Mouse (Mus musculus): ENCODE measurements around the gene Tmem82.

Tmem82 gene

DNA sequence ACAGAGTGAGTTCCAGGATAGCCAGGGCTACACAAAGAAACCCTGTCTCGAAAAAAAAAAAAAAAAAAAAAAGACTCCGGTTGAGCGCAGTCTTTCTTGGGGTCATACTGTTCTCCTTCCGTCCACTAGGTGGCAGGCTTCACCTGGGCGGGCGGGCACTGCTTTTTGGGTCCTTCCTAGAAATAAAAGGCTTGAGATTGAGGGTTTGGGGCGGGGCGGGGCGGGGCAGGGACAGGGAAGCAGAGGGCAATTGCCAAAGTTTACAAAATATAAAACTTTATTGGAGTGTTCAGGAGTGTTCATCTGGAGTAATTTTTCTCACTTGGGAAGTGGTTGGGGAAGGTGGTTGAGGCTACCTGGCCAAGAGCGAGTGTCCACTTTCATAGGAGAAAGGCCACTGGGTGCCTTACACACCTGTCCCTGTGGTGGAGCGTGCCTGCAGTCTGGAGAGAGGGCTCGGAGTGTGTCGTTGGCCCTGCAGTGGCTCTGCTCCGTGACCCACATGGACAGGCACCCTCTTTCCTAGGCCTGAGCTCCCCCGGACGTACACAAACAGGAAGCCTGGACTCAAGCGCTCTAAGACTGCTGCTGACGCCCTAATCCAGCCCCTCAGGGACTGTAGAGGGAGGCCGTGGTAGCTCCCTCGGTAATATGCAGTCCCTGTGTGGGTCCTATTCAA lies at the start of gene Tmem82:
Gene Tmem82 (minus strand): TSS at position 69 of the 679 bp plus-strand sequence.
- peak in 1 of 2 experiments; percentile 33 for DNase-seq (ENCODE audit: low read depth in 1 of 2, low spot score in 2 of 2)

DNA sequence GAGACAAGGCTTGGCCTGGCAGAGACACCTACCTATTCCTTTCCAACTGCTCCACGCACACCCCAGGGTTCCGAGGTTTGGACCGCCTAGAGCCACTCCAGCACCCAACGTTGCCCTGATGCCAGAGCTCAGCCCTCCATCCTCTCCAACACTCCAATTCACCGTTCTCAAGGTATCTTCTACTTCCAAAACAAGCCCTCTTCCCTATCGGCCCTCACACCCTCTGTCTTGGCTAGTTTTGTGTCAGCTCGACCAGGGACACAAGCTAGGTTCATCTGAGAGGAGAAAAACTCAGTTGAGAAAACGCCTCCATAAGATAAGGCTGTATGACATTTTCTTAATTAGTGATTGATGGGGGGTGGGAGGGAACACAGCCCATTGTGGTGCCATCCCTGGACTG lies 46.4 kb upstream of the Tmem82 start, which contains the start of gene Plekhm2:
Gene Plekhm2 (minus strand): TSS at position 101 of the 400 bp plus-strand sequence.
- no peak for DNase-seq (ENCODE audit: low read depth in 1 of 2, low spot score in 2 of 2)

DNA sequence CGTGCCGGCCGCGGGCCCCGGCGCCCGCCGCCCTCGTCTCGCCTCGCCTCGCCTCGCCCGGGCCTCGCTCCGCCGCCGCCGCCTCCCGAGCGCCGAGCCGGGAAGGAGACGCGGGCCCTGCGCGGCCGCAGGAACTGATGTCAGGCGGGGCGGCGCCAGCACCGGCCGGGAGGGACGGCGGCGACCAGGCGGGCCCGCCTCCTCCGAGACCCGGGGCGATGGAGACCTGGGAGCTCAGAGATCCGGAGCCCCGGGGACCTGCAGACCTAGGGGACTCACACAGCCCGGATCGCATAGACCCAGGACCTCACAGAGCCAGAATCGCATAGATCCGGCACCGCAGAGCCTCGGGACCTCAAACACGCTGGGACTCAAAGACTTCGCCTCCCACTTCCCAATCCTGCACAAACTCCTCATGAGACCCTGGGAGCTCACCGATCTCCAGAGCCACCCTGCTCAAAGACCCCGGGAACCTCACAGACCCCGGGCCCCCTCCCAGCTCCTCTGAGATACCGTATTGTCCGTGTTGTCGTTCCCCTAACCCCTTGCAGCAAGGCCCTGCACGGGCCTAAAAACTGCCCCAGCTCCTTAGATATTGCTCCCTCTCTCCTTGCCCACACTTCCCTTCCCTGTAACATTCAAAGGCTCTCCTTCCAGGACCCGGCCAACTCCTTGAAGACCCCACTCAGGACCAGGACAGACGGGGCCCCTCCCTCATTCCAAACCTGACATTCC lies 45.7 kb upstream of the Tmem82 start:
- peak in 1 of 2 experiments; percentile 35 for DNase-seq (ENCODE audit: low read depth in 1 of 2, low spot score in 2 of 2)

DNA sequence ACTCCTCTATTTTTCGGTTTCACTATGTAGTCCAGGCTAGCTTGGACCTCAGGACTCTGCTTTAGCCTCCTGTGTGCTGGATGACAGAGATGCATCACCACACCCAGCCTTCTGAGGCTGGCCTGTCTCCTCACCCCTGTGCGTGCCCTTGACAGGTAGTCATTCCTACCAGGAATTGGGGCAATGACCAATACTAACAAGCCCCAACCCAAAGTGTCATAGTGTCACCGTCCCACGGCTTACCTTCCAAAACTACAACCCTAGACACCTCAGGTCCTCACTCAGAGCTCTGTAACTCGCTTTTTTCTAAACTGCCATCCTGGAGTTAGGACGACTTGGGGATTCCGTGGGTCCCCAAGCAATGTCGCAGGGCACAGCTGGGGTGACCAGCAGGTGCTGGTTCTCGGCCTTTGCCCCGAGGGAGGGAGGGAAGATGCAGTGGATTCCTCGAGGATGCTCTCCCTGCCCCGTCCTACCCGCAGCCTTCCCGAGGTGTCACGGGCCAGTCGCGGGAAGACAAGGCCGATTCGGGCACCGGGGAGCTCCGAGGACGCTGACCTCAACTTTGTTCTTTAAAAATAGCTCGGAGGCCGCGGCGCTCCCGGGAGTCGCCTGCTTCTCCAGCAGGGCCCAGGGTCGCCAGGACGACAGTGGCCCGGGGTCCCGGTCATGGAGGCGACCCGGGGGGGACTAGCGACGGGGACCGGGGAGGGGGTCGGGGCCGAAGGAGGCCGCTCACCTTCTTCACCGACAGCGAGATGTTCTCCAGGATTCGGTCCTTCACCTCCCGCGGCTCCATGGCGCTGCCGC lies 44.9 kb upstream of the Tmem82 start:
- no peak for DNase-seq (ENCODE audit: low read depth in 1 of 2, low spot score in 2 of 2)

DNA sequence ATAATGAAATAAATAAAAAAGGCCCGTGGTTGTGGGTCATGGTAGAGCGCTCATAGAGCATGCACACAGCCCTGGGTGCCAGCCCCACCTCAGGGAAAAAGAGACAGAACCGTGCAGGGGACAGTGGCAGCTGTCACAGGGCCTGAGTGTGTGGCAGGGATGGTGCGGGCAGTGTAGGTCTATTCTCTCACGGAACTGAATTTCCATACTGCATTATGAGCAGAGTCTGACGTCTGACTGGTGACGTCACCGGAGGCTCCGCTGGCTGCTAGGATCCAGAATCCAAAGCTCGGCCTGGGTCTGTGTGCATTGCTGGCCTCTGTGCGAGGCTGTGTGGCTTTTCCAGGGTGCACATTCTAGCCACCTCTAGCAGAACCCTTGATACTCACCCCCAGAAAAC lies 42.5 kb upstream of the Tmem82 start:
- no peak for DNase-seq (ENCODE audit: low read depth in 1 of 2, low spot score in 2 of 2)

DNA sequence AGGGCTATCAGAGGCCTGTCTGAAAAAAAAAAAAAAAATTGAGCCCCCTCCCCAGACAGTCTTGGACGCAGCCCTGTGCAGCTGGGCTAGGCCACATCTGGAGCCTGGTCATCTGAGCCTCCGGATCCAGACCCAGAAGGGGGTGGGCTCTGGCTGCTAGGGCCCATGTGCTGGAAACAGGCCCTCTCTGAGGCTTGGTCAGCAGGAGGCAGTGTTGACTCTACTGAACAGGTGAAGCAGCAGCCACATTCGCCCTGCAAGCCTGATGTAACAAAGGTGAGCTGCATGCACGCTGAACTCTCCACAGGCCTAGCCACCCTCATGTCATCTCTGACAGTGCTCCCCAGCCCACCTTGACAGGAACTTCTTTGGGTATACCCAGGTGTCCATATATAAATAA lies 41.3 kb upstream of the Tmem82 start:
- DNase-seq (ENCODE audit: low read depth in 1 of 2, low spot score in 2 of 2): no peak

DNA sequence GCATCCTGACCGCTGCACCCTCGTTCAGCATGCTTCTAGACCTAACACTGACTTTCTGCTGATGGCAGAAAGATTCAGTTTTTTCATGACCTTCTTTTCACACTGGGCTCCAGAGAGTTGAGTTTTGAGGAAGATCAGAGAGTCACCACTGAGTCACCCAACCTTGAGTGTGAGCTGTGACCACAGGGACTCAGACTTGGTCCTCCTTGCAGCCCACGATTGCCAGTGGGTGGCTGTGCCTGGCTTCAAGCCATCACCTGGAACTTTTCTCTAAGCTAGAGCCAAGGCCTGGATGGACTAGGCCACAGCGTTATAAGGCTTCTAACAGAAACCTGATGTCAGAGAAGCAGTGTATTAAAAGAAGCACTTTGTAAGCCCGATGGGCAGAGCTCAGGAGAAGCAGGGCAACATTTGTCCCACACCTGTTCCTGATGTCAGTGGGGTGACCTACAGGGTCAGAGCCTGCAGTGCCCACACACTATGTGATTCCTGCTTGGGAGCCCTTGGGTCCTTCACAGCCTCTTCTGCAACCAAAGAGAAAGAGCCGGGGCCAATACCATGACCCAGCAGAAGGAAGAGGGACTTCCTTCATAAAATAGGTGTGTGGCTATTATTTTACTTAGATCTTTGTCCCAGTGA lies 40.5 kb upstream of the Tmem82 start:
- no peak for DNase-seq (ENCODE audit: low read depth in 1 of 2, low spot score in 2 of 2)

DNA sequence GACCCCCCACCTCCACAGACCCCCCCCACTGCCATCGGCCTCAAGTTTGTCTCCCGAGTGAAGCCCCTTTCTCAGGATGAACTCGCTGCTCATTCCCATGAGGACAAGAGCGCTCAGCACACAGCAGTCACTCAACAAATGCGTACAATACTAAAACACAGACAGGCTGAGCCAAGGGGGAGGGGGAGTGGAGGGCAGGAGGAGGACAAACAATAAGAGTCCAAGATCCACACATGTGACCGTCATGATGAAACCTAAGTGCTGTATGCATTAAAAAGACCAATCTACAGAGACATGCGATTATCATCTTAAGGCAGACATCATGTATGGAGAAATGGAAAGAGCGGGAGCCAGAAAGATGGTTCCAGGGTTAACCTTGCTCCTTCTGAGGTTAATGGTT lies 38.5 kb upstream of the Tmem82 start:
- DNase-seq (ENCODE audit: low read depth in 1 of 2, low spot score in 2 of 2): no peak

DNA sequence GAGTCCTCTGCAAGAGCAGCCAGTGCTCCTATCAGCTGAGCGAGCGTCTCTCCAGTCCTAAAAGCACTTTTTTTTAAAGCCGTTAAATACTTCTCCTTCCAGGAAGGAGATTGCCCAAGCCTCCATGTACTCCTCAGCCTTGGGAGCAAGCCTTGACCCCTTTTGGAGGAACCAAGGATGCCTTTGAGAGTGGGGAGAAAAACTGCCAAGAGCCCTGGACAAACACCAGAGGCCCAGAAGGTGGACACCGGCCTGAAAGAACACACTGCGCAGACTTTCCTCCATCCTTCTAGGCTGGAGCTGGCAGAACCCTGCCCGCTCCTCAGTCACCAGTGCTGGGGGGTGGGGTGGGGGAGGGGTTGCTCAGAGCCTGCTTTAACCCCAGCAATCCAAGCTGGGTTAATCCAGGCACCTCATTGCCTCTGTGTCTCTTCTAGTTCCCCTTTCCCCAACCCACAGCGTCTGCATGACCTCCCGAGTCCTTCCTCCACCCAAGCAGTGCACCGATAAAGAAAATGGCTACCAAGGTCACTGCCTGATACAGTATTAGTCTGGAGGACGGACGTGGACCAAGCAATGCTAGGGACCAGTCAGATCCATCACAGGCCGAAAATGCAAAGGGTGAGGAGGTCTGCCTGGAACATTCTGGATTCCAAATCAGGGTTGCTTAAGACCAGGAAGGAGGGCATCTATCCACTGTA lies 37.6 kb upstream of the Tmem82 start:
- peak in 1 of 2 experiments; percentile 43 for DNase-seq (ENCODE audit: low read depth in 1 of 2, low spot score in 2 of 2)

DNA sequence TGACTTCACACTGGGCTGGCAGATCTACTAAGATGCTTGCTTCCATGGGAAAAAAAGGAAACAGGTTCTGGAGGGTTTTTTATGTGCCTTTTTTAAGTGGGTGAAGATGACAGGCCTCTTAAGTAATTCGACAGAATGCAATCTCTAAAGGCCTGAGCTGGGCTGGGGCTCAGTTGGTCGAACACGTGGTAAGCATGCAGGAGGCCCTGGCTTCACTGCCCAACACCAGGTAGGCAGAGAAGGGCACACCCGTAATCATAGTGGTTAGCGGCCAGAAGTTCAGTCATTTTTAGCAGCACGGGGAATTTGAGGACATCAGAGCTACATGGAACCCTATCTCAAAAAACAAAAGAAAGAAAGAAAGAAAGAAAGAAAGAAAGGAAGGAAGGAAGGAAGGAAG lies 36.1 kb upstream of the Tmem82 start:
- no peak for DNase-seq (ENCODE audit: low read depth in 1 of 2, low spot score in 2 of 2)

DNA sequence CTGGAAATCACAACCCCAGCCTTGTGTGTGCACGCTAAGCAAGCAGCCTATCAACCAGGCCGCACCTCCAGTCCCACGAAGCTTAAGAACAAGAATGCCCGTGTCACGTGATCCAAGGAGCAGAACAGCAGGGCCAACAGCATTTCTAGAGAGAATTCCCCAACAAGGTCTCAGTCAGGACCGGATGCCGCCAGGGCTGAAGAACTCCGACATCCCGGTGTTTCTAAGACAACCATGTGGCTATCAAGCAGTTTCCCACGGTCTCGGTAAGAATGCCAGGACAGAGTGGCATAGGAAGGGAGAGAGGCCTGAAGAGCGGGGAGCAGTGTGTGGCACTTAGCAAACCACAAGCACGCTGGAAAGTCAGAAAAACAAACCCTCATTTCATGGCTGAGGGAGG lies 35.4 kb upstream of the Tmem82 start:
- no peak for DNase-seq (ENCODE audit: low read depth in 1 of 2, low spot score in 2 of 2)

DNA sequence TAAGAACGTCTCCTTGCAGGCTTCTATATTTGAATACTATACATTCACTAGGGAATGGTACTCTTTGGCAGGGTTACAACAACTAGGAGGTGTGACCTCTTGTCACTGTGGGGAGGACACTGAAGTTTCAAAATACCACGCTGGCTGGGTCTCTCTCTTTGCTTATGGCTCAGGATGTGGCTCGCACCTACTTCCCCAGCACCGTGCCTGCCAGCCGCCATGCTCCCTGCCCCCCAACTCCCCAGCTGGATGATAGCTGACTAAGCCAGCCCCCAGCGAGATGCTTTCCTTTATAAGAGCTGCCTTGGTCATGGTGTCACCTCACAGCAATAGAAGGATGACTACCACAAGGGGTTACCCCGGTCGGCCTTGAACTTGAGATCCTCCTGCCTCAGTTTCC lies 34.6 kb upstream of the Tmem82 start:
- DNase-seq (ENCODE audit: low read depth in 1 of 2, low spot score in 2 of 2): no peak

DNA sequence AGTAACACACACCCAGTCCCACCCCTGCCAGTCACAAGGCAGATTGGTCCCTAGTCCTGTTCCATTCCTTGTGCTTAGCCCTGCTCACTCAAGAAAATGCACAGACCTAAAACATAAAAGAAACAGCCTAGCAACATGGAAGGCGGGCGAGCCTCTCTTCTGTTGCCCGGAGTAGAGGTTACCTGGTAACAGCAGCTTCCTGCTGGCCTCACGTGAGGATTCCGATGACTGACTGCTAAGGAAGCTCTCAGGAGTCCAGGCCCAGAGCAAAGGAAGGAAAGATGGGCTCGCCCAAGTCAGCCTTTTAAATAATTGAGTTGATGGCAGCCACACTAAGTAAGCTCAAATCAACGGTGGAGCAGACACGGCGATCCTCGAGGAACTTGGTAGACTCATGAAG lies 33.5 kb upstream of the Tmem82 start:
- DNase-seq (ENCODE audit: low read depth in 1 of 2, low spot score in 2 of 2): no peak

DNA sequence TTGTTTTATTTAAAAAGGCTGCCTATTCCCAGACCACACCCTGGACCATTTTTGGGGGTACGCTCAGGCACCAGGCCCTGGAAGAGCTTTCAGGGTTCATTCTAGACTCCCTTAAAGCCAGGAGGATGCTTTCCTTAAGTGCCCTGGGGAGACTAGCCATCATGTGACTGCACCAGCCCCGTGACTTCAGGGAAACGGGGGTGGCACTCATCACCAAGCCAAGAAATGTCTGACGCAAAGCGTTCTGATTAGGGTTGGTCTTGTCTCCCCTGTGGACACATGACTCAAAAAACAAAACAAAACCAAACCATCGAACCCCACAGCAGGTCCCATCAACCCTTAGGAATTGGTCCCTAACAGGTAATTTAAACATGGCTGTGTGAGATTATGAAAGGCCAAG lies 32.9 kb upstream of the Tmem82 start:
- DNase-seq (ENCODE audit: low read depth in 1 of 2, low spot score in 2 of 2): no peak

DNA sequence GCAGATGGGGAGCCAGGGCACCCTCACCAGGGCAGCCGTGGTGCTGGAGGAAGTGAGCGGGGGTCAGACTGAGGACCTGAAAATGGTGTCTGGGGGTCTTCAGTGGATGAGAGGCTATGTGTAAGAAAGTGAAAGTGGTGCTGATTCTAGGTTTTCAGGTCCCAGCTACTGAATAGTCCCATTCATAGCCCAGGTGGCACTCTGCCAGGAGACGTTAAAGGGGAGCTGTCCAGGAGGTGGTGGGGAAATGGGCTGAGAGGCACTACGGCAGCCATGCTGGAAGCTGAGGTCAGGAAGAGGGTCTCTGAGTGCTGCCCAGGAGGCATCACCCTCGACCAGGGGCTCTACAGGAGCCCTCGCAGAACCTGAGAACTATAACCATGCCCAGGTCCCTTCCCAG lies 30.8 kb upstream of the Tmem82 start:
- DNase-seq (ENCODE audit: low read depth in 1 of 2, low spot score in 2 of 2): no peak

DNA sequence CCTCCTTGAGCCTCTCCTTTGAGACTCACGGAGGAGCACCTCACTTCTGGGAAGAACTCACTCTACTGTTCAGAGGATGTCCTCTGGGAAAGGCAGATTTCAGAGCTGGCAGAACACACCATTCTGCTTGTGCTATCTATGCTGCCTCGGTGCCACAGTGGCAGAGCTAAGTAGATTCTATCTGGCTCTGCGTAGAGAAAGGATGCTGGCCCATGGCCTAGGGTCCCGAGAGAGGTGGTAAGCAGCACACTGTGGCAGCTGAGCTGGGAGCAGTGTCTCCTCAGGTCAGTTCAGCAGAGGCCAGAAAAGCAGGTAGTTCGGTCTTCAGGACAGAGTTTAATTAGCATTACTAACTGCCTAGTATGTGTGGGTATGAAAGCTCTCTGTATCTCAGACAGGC lies 29.8 kb upstream of the Tmem82 start:
- DNase-seq (ENCODE audit: low read depth in 1 of 2, low spot score in 2 of 2): no peak

DNA sequence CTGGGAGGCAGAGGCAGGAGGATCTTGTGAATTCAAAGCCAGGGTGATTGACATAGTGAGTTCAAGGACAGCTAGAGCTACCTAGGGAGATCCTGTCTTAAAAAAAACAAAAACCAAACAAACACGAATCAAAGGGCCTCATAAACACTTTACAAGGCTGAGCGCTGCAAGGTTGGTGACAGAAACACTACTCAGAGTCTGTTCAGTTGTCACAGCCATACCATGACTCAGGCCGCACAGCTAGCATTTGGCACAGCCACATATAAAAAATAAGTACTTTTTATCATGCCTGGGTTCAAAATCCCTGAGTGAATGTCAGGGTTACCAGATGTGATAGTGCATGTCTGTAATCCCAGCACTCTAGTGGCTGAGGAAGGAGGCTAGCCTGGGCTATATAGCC lies 28.8 kb upstream of the Tmem82 start:
- no peak for DNase-seq (ENCODE audit: low read depth in 1 of 2, low spot score in 2 of 2)

DNA sequence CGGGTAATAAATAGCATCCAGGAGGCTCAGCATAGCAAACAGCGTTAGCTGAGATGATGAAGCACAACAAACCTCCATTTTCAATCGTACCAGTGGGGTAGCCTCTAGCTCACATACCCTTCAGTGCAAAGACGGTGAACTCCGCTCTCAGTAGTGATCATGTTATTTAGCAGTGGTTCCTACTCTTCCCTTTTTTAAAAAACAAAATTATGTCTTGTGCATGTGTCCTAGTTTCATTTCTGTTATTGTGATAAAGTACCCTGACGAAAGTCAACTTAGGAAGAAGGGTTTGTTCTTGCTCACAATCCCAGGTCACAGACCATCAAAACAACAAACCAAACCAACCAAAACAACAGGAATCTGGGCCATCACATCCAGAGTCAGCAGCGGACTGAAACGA lies 27.6 kb upstream of the Tmem82 start:
- no peak for DNase-seq (ENCODE audit: low read depth in 1 of 2, low spot score in 2 of 2)

DNA sequence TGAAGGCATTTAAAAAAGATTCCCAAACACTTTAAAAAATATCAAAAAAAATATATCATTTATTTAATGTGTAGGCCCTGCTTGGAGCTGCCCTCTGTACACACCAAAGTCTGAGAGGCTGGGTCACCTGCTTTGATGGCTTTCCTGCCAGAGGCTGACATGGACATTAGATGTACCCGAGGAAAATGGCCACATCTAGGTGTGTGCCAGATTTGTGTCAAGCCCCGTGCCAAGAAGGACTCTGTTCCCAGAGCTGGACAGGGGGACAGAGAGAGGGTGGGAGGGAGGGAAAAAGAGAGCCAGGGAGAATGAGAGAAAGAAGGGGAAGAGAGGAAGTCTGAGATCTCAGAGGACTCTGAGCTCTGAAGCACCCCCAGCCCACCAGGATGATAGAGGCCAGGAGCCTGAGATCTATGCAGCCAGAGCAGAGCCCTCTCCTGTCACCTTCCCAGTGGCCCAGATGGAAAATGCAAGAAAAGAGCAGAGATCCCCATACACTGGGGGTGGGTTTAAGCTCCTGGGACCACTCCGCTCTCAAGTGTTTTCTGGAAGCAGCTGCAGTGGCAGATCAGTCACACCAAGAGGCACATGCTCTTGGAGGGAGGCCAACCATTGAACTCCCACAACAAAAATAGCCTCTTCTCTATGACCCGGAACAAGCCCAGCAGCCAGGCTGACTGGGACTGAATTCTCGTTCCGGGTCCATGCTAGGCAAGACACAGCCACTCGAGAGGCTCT lies 24.9 kb upstream of the Tmem82 start:
- no peak for DNase-seq (ENCODE audit: low read depth in 1 of 2, low spot score in 2 of 2)

All from monocyte, adult 2 months (primary cell).